Mouse (Mus musculus) embryonic facial prominence, embryonic 14.5 days (tissue): ENCODE measurements around the gene Cd302. TPM values are rescaled to one million over a fixed set of nuclear protein-coding genes. Genes with fewer than 3 reads are reported as not detected.

Experiments used
- polyA plus RNA-seq: library from polyadenylated mRNA; unstranded; fragments of >200 nt; fragmentation: Nextera tagmentation; extraction: Ambion mirVana; gene quantifications from 2 replicates; pipeline ENCODE4 v1.2.1, GENCODE M21; 2014

Cd302 gene
- polyA plus RNA-seq, 1 experiment from 2014 or later, result 55.2 TPM

Other genes with a start within 250 kb of the Cd302 start
- 44.1 and 48.4 TPM in 2 replicates for gene Baz2b, start 74.6 kb downstream of the Cd302 start, polyA plus RNA-seq
- 65.7 and 76.5 TPM in 2 replicates for gene March7, start 74.6 kb downstream of the Cd302 start, polyA plus RNA-seq
- gene Ly75, start 98.8 kb upstream of the Cd302 start, polyA plus RNA-seq, result 1.1 and 1.2 TPM in 2 replicates